Mouse (Mus musculus): ENCODE measurements around the gene Ncl. TPM values are rescaled to one million over a fixed set of nuclear protein-coding genes. Genes with fewer than 3 reads are reported as not detected.
"Not testable (repeated sequence)": the region's sequence is repeated elsewhere in the genome, so short reads cannot be mapped to it uniquely, and the experiment has no call there.

Gene Ncl
- polyA plus RNA-seq, 1 experiment from 2014 or later = 270 TPM

- not testable (repeated sequence) for H3K4me1 ChIP-seq (replicated peaks); H3K27ac ChIP-seq; DNase-seq (ENCODE audit: low spot score); H3K4me3 ChIP-seq; H3K9me3 ChIP-seq; H3K27me3 ChIP-seq (ENCODE audit: insufficient read depth, poor library complexity, severe bottlenecking)
- peaks cover 13% of the 10 kb centered on the region; the same call in 1 of the 2 replicates for H3K36me3 ChIP-seq
- 89% methylated on average over 2 of the region's 2 CpGs for WGBS
Measured at GRCm38 (mm10) chr1:86341096-86341495, 18.1 kb downstream of the Ncl start.

DNA sequence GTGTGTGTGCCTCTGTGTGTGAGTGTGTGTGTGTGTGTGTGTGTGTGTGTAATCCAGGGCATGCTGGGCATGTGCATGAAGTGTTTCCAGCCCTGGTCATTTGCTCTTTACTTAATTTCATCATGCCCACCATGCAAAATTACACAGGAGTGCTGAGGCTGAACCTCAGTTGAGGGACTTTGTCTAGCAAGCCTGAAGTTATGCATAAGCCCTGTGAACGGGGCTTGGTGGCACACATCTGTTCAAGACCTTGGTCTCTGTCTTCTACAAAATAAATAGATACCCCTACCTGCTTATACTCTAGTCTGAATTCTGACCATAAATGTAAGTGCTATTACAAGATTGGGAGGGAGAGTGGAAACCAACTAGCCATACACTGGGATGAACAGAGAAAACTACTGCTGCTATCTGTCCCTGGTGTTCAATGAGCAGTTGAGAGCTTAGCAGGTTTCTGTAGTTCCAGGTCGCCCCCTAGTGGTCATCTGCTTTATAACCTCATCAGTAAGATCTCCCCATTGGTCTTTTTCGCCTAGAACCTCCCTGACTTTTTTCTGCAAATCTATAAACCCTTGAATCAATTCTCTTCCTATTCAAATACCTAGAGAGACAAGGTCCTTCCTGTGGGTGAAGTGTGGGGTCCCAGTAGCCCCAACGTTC is 19.9 kb downstream of the Ncl start:
- peak; percentile 68 for DNase-seq (ENCODE audit: low spot score)
- Histone ChIP-seq H3K4me3 (no peak overlapping the region), H3K4me1 (replicated peaks) (no peaks in the 10 kb centered on the region), H3K36me3 (no peaks in the 10 kb centered on the region), H3K9me3 (no peaks in the 10 kb centered on the region), H3K27ac (no peak overlapping the region), H3K27me3 (ENCODE audit: insufficient read depth, poor library complexity, severe bottlenecking) (no peaks in the 10 kb centered on the region)
- WGBS = 31% methylated on average over 4 of the region's 4 CpGs

GRCm38 (mm10) chr1:86336330-86336729 is 22.9 kb downstream of the Ncl start:
- no peaks in the 10 kb centered on the region for H3K36me3 ChIP-seq
- no peaks in the 10 kb centered on the region for H3K27me3 ChIP-seq (ENCODE audit: insufficient read depth, poor library complexity, severe bottlenecking)
- no peak overlapping the region for H3K4me3 ChIP-seq
- no peak overlapping the region for H3K27ac ChIP-seq
- H3K4me1 ChIP-seq (replicated peaks) = no peaks in the 10 kb centered on the region
- H3K9me3 ChIP-seq = no peaks in the 10 kb centered on the region
- WGBS = 53% methylated on average over 2 of the region's 2 CpGs
- DNase-seq (ENCODE audit: low spot score) = no peak

DNA sequence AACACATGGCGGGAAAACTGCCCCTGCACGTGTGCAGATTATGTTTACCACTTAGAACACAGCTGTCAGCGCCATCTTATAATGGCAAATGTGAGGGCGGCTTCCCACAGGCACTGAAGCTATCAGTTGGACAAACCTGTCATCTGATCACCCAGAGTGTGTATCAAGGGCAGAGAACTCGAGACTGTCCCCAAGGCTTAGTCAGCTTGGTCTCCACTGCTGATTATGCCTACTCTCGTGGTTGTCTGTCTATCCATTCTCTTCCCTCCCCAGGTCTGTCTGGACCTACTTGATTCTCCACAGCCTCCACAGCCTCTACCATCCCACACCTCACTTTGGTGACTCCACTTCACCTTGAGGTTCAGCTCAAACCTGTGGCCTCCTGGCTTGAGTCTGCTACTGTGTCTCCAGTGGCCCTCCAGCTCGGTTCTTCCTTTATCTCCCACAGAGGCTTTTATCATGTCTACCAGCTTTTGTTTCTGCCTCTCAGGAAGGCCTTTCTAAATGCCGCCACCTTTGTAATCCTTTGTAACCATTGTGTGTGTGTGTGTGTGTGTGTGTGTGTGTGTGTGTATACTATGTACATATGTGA is 38.3 kb downstream of the Ncl start:
- Histone ChIP-seq H3K36me3 (no peaks in the 10 kb centered on the region), H3K9me3 (peaks cover 6% of the 10 kb centered on the region; the same call in 1 of the 2 replicates), H3K27ac (no peak overlapping the region), H3K27me3 (ENCODE audit: insufficient read depth, poor library complexity, severe bottlenecking) (no peaks in the 10 kb centered on the region), H3K4me3 (no peak overlapping the region), H3K4me1 (replicated peaks) (no peaks in the 10 kb centered on the region)
- no peak for DNase-seq (ENCODE audit: low spot score)
- WGBS = 86% methylated on average over 8 of the region's 8 CpGs

- Histone ChIP-seq H3K27ac (no peak overlapping the region), H3K36me3 (no peaks in the 10 kb centered on the region), H3K4me3 (peak overlapping the region; percentile 16; the same call in 1 of the 2 replicates), H3K4me1 (replicated peaks) (peaks cover 33% of the 10 kb centered on the region), H3K9me3 (no peaks in the 10 kb centered on the region), H3K27me3 (ENCODE audit: insufficient read depth, poor library complexity, severe bottlenecking) (0 out of 2 replicates have a peak, but pooled peaks cover 6% of the 10 kb centered on the region)
- DNase-seq (ENCODE audit: low spot score) = no peak
- 26% methylated on average over 15 of the region's 15 CpGs for WGBS
Measured at GRCm38 (mm10) chr1:86313772-86314125, 45.5 kb downstream of the Ncl start.

DNA sequence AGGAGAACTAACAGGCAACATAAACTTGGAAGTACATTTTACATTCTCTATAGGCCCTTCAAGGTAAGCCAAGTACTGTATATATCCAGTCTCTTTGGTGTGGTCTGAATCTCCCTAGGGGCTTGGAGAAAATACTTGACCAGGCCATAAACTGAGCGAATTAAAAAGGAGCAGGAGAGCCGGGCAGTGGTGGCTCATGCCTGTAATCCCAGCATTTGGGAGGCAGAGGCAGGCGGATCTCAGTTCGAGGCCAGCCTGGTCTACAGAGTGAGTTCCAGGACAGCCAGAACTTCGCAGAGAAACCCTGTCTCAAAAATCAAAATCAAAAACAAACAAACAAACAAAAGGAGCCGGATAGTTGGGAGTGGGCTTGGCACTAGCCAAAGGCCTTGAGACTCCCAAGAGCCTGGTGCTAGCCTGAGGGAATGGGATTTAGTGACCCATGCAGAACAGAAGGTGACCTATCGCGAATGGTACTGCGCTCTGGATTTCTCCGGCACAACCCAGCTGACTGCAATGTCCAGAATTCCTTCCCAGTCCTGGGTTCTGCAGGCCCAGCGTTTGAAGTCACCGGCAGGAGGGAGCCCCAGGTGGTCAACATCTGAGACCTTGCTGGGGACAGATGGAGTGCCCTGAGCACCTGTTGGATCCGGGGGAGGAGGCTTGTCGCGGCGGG is 46.0 kb downstream of the Ncl start:
- WGBS = 41% methylated on average over 16 of the region's 16 CpGs
- H3K4me3 ChIP-seq = peak overlapping the region; percentile 16; the same call in 1 of the 2 replicates

GRCm38 (mm10) chr1:86312269-86312668 is 46.9 kb downstream of the Ncl start:
- no peak overlapping the region for H3K4me3 ChIP-seq
- peaks cover 18% of the 10 kb centered on the region for H3K27me3 ChIP-seq (ENCODE audit: insufficient read depth, poor library complexity, severe bottlenecking)
- no peak for DNase-seq (ENCODE audit: low spot score)
- 75% methylated on average over 3 of the region's 3 CpGs for WGBS
- peaks cover 43% of the 10 kb centered on the region for H3K4me1 ChIP-seq (replicated peaks)
- no peak overlapping the region for H3K27ac ChIP-seq
- no peaks in the 10 kb centered on the region for H3K9me3 ChIP-seq
- H3K36me3 ChIP-seq = no peaks in the 10 kb centered on the region

More for the DNA sequence above, 46.0 kb downstream of the Ncl start:
- Histone ChIP-seq H3K4me1 (replicated peaks) (peaks cover 37% of the 10 kb centered on the region), H3K9me3 (no peaks in the 10 kb centered on the region), H3K27me3 (ENCODE audit: insufficient read depth, poor library complexity, severe bottlenecking) (peaks cover 8% of the 10 kb centered on the region; the same call in 1 of the 2 replicates), H3K27ac (no peak overlapping the region), H3K36me3 (no peaks in the 10 kb centered on the region)
- DNase-seq (ENCODE audit: low spot score) = peak; percentile 28

GRCm38 (mm10) chr1:86311467-86312005 is 47.7 kb downstream of the Ncl start:
- peaks cover 43% of the 10 kb centered on the region for H3K4me1 ChIP-seq (replicated peaks)
- H3K36me3 ChIP-seq = 0 out of 2 replicates have a peak, but pooled peaks cover 2% of the 10 kb centered on the region
- peaks cover 25% of the 10 kb centered on the region for H3K27me3 ChIP-seq (ENCODE audit: insufficient read depth, poor library complexity, severe bottlenecking)
- H3K27ac ChIP-seq = peak overlapping the region; percentile 78; the same call in 1 of the 2 replicates
- 21% methylated on average over 10 of the region's 10 CpGs for WGBS
- H3K4me3 ChIP-seq = peak overlapping the region; percentile 13; the same call in 1 of the 2 replicates
- no peaks in the 10 kb centered on the region for H3K9me3 ChIP-seq
- no peak for DNase-seq (ENCODE audit: low spot score)

- Histone ChIP-seq H3K27me3 (ENCODE audit: insufficient read depth, poor library complexity, severe bottlenecking) (peaks cover 33% of the 10 kb centered on the region), H3K9me3 (no peaks in the 10 kb centered on the region), H3K4me1 (replicated peaks) (peaks cover 43% of the 10 kb centered on the region), H3K36me3 (peaks cover 7% of the 10 kb centered on the region; the same call in 1 of the 2 replicates), H3K27ac (peak overlapping the region; percentile 78), H3K4me3 (peak overlapping the region; percentile 13; the same call in 1 of the 2 replicates)
- WGBS = 11% methylated on average over 15 of the region's 15 CpGs
- peak; percentile 51 for DNase-seq (ENCODE audit: low spot score)
Measured at GRCm38 (mm10) chr1:86310536-86311310, 48.5 kb downstream of the Ncl start.

DNA sequence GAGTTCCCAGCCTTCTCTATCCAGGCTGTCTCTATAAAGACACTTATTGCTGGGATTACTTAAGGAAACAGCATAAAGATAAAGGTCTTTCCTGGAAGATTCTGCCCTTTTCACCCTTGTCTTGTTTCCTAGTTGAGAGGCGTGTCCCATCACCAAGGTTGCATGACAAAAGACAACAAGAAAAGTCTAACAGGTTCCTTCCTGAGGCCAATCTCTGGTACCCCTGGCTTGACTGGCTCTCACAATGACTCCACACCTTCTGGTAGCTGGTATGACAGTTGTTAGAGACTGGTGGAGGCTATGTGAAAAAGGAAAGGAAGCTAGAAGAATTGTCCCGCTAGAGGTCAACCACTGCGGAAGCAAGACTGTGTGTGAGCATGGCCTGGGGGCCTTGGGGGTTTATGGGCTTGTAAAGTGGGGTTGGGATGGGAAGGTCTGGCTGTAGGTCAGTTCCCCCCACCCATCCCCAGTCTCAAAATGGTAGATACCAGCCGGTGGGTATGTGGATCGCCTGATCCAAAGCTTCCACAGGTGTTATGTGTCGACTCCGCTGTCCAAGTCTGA is 49.8 kb downstream of the Ncl start:
- Histone ChIP-seq H3K4me1 (replicated peaks) (peaks cover 43% of the 10 kb centered on the region), H3K36me3 (peaks cover 13% of the 10 kb centered on the region; the same call in 1 of the 2 replicates), H3K9me3 (peaks cover 4% of the 10 kb centered on the region; the same call in 1 of the 2 replicates), H3K27ac (no peak overlapping the region), H3K27me3 (ENCODE audit: insufficient read depth, poor library complexity, severe bottlenecking) (peaks cover 47% of the 10 kb centered on the region), H3K4me3 (no peak overlapping the region)
- DNase-seq (ENCODE audit: low spot score) = no peak
- 90% methylated on average over 7 of the region's 7 CpGs for WGBS

DNA sequence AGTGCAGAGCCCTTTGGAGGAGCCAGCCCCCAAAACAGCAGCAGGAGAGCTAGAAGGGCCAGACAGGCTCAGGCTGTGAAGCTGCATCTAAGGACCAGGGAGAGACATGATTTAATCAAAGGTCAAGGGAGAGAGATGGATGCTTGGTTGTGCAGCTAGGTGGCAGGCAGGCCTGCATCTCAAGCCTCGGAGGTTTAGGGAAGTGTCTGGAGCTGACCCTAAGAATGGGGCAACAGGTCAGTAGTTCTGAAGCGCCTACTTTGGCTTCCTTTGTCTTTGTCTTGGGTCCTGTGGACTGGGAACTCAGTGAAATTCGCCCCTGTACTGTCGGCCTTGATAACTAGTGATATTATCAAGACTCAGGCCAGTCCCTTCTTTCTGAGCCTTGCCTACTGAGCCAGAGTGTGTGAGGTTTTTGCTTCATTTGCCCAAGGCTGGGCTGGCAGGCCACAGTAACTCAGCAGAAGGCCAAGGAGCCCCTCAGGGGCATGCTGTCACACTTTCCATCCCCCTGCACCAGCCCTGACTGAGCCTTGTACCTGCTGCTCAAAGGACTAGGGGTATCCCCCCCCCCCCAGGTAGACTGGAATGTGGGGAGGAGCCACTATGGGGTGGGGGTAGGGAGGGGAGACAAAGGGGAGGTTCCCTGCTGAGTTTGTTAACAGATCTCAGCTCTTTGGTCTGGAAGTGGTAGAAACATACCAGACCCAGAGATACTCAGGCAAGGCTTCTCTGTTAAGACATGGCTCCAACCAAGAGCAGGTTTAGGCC is 51.1 kb downstream of the Ncl start:
- H3K4me3 ChIP-seq = no peak overlapping the region
- peaks cover 13% of the 10 kb centered on the region; the same call in 1 of the 2 replicates for H3K36me3 ChIP-seq
- peaks cover 60% of the 10 kb centered on the region for H3K27me3 ChIP-seq (ENCODE audit: insufficient read depth, poor library complexity, severe bottlenecking)
- DNase-seq (ENCODE audit: low spot score) = no peak
- H3K4me1 ChIP-seq (replicated peaks) = peaks cover 50% of the 10 kb centered on the region
- peak overlapping the region; percentile 62; the same call in 1 of the 2 replicates for H3K27ac ChIP-seq
- H3K9me3 ChIP-seq = peaks cover 4% of the 10 kb centered on the region; the same call in 1 of the 2 replicates
- 21% methylated on average over 4 of the region's 4 CpGs for whole genome bisulfite sequencing

All from hindbrain, embryonic 10.5 days (tissue).